Comparison of ENCODE assay signal across 9 mouse cellular contexts in the genomic region with DNA sequence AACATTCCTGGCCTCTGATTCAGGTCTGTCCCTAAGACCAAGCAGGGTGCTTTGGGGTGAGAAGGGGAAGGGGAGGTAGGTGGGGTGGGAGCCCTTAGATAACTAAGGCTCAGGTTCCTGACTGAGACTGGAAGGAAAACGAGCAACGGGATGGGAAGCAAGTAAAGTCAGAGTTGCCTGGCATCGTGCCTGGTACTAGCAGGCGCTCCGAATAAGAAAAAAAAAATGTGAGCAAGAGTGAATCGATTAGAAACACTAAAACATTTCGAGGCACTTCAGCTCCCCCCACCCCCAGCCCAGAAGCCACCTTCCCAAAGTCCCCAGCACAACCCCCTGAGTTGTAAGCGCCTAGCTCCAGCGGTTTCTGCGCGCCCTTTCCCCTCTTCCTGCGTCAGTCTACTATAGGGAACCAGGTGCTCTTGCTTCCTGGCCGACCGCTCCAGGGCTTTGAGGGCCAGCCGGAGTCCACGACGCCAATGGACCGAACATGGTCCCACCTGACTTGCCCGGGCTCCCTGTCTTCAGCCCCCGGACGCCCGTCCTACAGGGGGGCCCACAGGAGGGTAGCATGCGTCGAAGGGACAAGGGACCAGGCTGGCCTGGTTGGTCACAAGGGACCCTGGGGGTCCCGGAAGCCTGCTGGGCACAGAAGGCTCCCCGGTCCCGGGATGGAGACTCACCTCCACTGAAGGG. TPM values are rescaled to one million over a fixed set of nuclear protein-coding genes. Genes with fewer than 3 reads are reported as not detected.
A peak's percentile ranks its signal among the peaks of the same experiment; 100 is the strongest.
DNase-seq lines count a peak whose midpoint lies in the region; ATAC-seq and TF ChIP-seq lines count a peak whose summit lies in the region.
"Had no signal": no experiment of that assay in that cellular context is flagged by ENCODE, and none has a peak within 500 bp of the region (broad histone marks: within the 10 kb centered on the region; RNA-seq: fewer than 3 reads in every experiment).

No protein-coding gene starts in this region.

- H3K36me3 ChIP-seq in heart, embryonic 15.5 days, result no peaks in the 10 kb centered on the region
- H3K36me3 ChIP-seq in limb, embryonic 13.5 days, result no peaks in the 10 kb centered on the region; the same call in 1 of the 2 replicates
- no peaks in the 10 kb centered on the region for H3K36me3 ChIP-seq in myocyte (ENCODE audit: control insufficient read depth, insufficient read depth)
- H3K36me3 ChIP-seq: G1E had no signal

- H3K27ac ChIP-seq in gastrocnemius, adult 2 months, result peak overlapping the region; percentile 64
- H3K27ac ChIP-seq in heart, embryonic 15.5 days, result no peak overlapping the region; the same call in 1 of the 2 replicates
- peak overlapping the region; percentile 67; the same call in 1 of the 2 replicates for H3K27ac ChIP-seq in limb, embryonic 13.5 days

- no peak for TF ChIP-seq POLR2A in myocyte (IDR thresholded peaks at IDR 0.05; ENCODE audit: insufficient read length, low read depth)

- H3K4me2 ChIP-seq in heart, embryonic 15.5 days, result peak overlapping the region; percentile 76
- H3K4me2 ChIP-seq in limb, embryonic 13.5 days (replicated peaks), result peak overlapping the region; percentile 69
- peak overlapping the region; percentile 70 for H3K4me2 ChIP-seq in myocyte (ENCODE audit: low read depth)

- 0 out of 2 replicates have a peak overlapping the region, but pooled peaks have one; percentile 25 for H3K9ac ChIP-seq in heart, embryonic 15.5 days
- H3K9ac ChIP-seq in limb, embryonic 13.5 days, result peak overlapping the region; percentile 61

- H3K4me3 ChIP-seq in gastrocnemius, adult 2 months, result peak overlapping the region; percentile 75
- peak overlapping the region; percentile 53 for H3K4me3 ChIP-seq in heart, embryonic 15.5 days
- H3K4me3 ChIP-seq in limb, embryonic 13.5 days, result peak overlapping the region; percentile 52
- peak overlapping the region; percentile 38 for H3K4me3 ChIP-seq in myocyte

- no peaks in the 10 kb centered on the region for H3K4me1 ChIP-seq in heart, embryonic 15.5 days (replicated peaks)
- no peaks in the 10 kb centered on the region for H3K4me1 ChIP-seq in limb, embryonic 13.5 days

- CTCF ChIA-PET in Patski (lab: Charles Lee), result no interaction called here

- WGBS in heart, embryonic 15.5 days, result 25% methylated on average over 27 of the region's 27 CpGs
- WGBS in limb, embryonic 13.5 days, result 28% methylated on average over 27 of the region's 27 CpGs

- POLR2A ChIA-PET in Patski (lab: Charles Lee), result no interaction called here

- H3ac ChIP-seq in myocyte (ENCODE audit: control insufficient read depth, insufficient read length), result peak overlapping the region; percentile 70

- TF ChIP-seq CTCF in gastrocnemius, adult 2 months (IDR thresholded peaks at IDR 0.05), result no peak
- no peak for TF ChIP-seq CTCF in Patski (IDR thresholded peaks at IDR 0.05)

- DNase-seq in gastrocnemius, adult 2 months, result peak; percentile 11
- DNase-seq in gastrocnemius, postnatal 25 days, result no peak
- DNase-seq in Patski (ENCODE audit: low read depth, low spot score), result no peak
- no peak for DNase-seq in layer of hippocampus, postnatal 36 days
- no peak for DNase-seq in thymus, adult 18-20 months

- no peaks in the 10 kb centered on the region for H3K9me3 ChIP-seq in heart, embryonic 15.5 days (replicated peaks)
- no peaks in the 10 kb centered on the region for H3K9me3 ChIP-seq in limb, embryonic 13.5 days
- H3K9me3 ChIP-seq: G1E had no signal

- intact Hi-C loops in gastrocnemius, adult 2 months (cut with DNase I), result no loop called here

- no peaks in the 10 kb centered on the region for H3K79me2 ChIP-seq in myocyte (ENCODE audit: control insufficient read depth, insufficient read depth)

- H3K27me3 ChIP-seq in Patski (peaks cover 2% of the 10 kb centered on the region), myocyte (ENCODE audit: control insufficient read depth, insufficient read depth, insufficient read length) (no peaks in the 10 kb centered on the region)
- no peaks in the 10 kb centered on the region for H3K27me3 ChIP-seq in heart, embryonic 15.5 days
- no peaks in the 10 kb centered on the region for H3K27me3 ChIP-seq in limb, embryonic 13.5 days

- peak; percentile 55 for ATAC-seq in Patski
- ATAC-seq in heart, embryonic 15.5 days (replicated peaks; ENCODE audit: insufficient number of reproducible peaks, insufficient read depth, low FRiP score, low read depth), result peak; percentile 35
- ATAC-seq in limb, embryonic 13.5 days (ENCODE audit: low FRiP score, low read depth), result peak; percentile 20

- in situ Hi-C loops in Patski (cut with MboI; ENCODE audit: low pct_unique_long_range_greater_than_20kb), result no loop called here

TF ChIP-seq in myocyte, 11 proteins besides CTCF, POLR2A, EP300 and RAD21:
- no peak for TF ChIP-seq POLR2AphosphoS2 (IDR thresholded peaks at IDR 0.05; ENCODE audit: insufficient read length, low read depth)
- TF ChIP-seq SRF (IDR thresholded peaks at IDR 0.05; ENCODE audit: control insufficient read depth, insufficient read length, low read depth), result no peak
- no peak for TF ChIP-seq TCF3 (IDR thresholded peaks at IDR 0.05; ENCODE audit: insufficient read length, low read depth)
- no peak for TF ChIP-seq TCF12 (IDR thresholded peaks at IDR 0.05; ENCODE audit: insufficient read depth, poor library complexity, severe bottlenecking)
- no peak for TF ChIP-seq E2F4 (IDR thresholded peaks at IDR 0.05; ENCODE audit: insufficient read depth)
- no peak for TF ChIP-seq REST (IDR thresholded peaks at IDR 0.05; ENCODE audit: insufficient read depth, insufficient read length)
- TF ChIP-seq MYOG (IDR thresholded peaks at IDR 0.05; ENCODE audit: control insufficient read depth in 1 of 3, insufficient read depth in 1 of 3, insufficient read length in 2 of 3, low read depth in 2 of 3), result no peak
- no peak for TF ChIP-seq CEBPB (IDR thresholded peaks at IDR 0.05; ENCODE audit: insufficient read depth, poor library complexity, severe bottlenecking)
- TF ChIP-seq USF1 (IDR thresholded peaks at IDR 0.05; ENCODE audit: low read depth), result no peak
- no peak for TF ChIP-seq MYOD1 (IDR thresholded peaks at IDR 0.05; ENCODE audit: control insufficient read depth in 1 of 3, insufficient read length in 2 of 3, low read depth in 2 of 3)
- TF ChIP-seq MAX (IDR thresholded peaks at IDR 0.05; ENCODE audit: low read depth), result no peak

RNA-seq across cellular contexts. Expression of a gene that starts 0.5 kb away (rescaled TPM):
- under 1 TPM; 0.23 to 0.56 TPM for total RNA-seq in gastrocnemius, adult 2 months (2021)
- under 1 TPM; 0.26 to 0.51 TPM for total RNA-seq in gastrocnemius, postnatal 25 days (2021)
- polyA plus RNA-seq in Patski (2021) (2.5 TPM), myocyte (2012; fragmentation: generic; extraction: Trizol) (2.2 TPM)
- polyA plus RNA-seq in heart, embryonic 15.5 days (2015; fragmentation: Nextera tagmentation; extraction: Ambion mirVana), result 2.0 and 2.9 TPM in 2 replicates
- 5.5 and 7.1 TPM in 2 replicates for polyA plus RNA-seq in limb, embryonic 13.5 days (2015; fragmentation: Nextera tagmentation; extraction: Ambion mirVana)
- total RNA-seq in layer of hippocampus, postnatal 36 days (2021), result under 1 TPM; 0.17 to 0.18 TPM
- total RNA-seq: G1E had no signal
- polyA plus RNA-seq: G1E had no signal

RNA-seq across cellular contexts. Expression of a gene that starts 52.3 kb away (rescaled TPM):
- not detected for total RNA-seq in gastrocnemius, adult 2 months (2021)
- total RNA-seq in gastrocnemius, postnatal 25 days (2021), result not detected
- polyA plus RNA-seq in Patski (2021), result not detected
- polyA plus RNA-seq in heart, embryonic 15.5 days (2015; fragmentation: Nextera tagmentation; extraction: Ambion mirVana), result not detected in 2 replicates
- not detected in 2 replicates for polyA plus RNA-seq in limb, embryonic 13.5 days (2015; fragmentation: Nextera tagmentation; extraction: Ambion mirVana)
- not detected for polyA plus RNA-seq in myocyte (2012; fragmentation: generic; extraction: Trizol)
- not detected for total RNA-seq in layer of hippocampus, postnatal 36 days (2021)
- total RNA-seq: G1E had no signal
- polyA plus RNA-seq: G1E had no signal
